Mouse (Mus musculus) heart, postnatal 0 days (tissue): ENCODE results near the gene Tmem18. TPM values are rescaled to one million over a fixed set of nuclear protein-coding genes. Genes with fewer than 3 reads are reported as not detected.

Source experiments
- ATAC-seq: fragments of 200-750 bp; cut with Nextera tagmentation; 2 replicates; pipeline ENCODE4 v1.8.0; 2017; ENCODE audit warnings: low read depth, moderate number of reproducible peaks, moderate library complexity; ENCODE audit not compliant: insufficient read depth
- DNase-seq: peaks from one replicate; pipeline ENCODE4 v3.0.0-alpha.2; 2016; ENCODE audit warnings: low spot score
- H3K27ac ChIP-seq: fragments of 300-500 bp; sonication (generic); 2 replicates; pipeline ENCODE4 v1.5.1; 2014; ENCODE audit warnings: low read depth, mild to moderate bottlenecking
- H3K27me3 ChIP-seq: fragments of 300-500 bp; sonication (generic); 2 replicates; pipeline ENCODE4 v1.6.1; 2014; ENCODE audit warnings: low read length, mixed read lengths; ENCODE audit not compliant: control insufficient read depth, insufficient read depth
- H3K36me3 ChIP-seq: fragments of 300-500 bp; sonication (generic); replicated peaks from 2 replicates; pipeline ENCODE4 v1.6.1; 2014; ENCODE audit warnings: low read length, mixed read lengths; ENCODE audit not compliant: control insufficient read depth, insufficient read depth
- H3K4me1 ChIP-seq: fragments of 300-500 bp; sonication (generic); 2 replicates; pipeline ENCODE4 v1.6.1; 2014; ENCODE audit warnings: antibody characterized with exemption; ENCODE audit not compliant: control insufficient read depth, insufficient read depth
- H3K4me2 ChIP-seq: fragments of 300-500 bp; sonication (generic); 2 replicates; pipeline ENCODE4 v1.6.1; 2014; ENCODE audit warnings: low read depth, mild to moderate bottlenecking, low read length, moderate library complexity
- H3K4me3 ChIP-seq: fragments of 300-500 bp; sonication (generic); 2 replicates; pipeline ENCODE4 v1.5.1; 2014; ENCODE audit warnings: low read depth, low read length
- H3K9ac ChIP-seq: fragments of 300-500 bp; sonication (generic); replicated peaks from 2 replicates; pipeline ENCODE4 v1.6.1; 2014; ENCODE audit warnings: low read depth, low read length, mixed read lengths
- H3K9me3 ChIP-seq: fragments of 300-500 bp; sonication (generic); replicated peaks from 2 replicates; pipeline ENCODE4 v1.6.1; 2016; ENCODE audit warnings: low read length; ENCODE audit not compliant: control insufficient read depth
- CTCF ChIP-seq: IDR thresholded peaks from 2 replicates; pipeline ENCODE4 v1.5.1; 2016; ENCODE audit warnings: antibody characterized with exemption, control low read depth, low read depth
- EP300 ChIP-seq: IDR thresholded peaks from 2 replicates; pipeline ENCODE4 v1.6.1; 2016; ENCODE audit warnings: antibody characterized with exemption, low read depth
- WGBS: fragments of 180-500 bp; shearing (Covaris S2); extraction: QIAGEN DNeasy Blood & Tissue Kit; methylation state at CpG from one replicate; pipeline ENCODE4 v1.1.7; 2014; 5-methylcytosine and 5-hydroxymethylcytosine counted together
- polyA plus RNA-seq: library from polyadenylated mRNA; unstranded; fragments of >200 nt; fragmentation: Nextera tagmentation; extraction: Ambion mirVana; gene quantifications from 2 replicates; pipeline ENCODE4 v1.2.1, GENCODE M21; 2015
- total RNA-seq: library from RNA; depleted of rRNA; stranded (reverse); fragments of >200 nt; gene quantifications from 2 replicates; pipeline ENCODE4 v1.2.3, GENCODE M21; 2014; ENCODE audit warnings: low replicate concordance

Gene Tmem18
- total and polyA plus RNA-seq, 2 experiments from 2014 or later = 10.3 to 12.0 TPM

DNA sequence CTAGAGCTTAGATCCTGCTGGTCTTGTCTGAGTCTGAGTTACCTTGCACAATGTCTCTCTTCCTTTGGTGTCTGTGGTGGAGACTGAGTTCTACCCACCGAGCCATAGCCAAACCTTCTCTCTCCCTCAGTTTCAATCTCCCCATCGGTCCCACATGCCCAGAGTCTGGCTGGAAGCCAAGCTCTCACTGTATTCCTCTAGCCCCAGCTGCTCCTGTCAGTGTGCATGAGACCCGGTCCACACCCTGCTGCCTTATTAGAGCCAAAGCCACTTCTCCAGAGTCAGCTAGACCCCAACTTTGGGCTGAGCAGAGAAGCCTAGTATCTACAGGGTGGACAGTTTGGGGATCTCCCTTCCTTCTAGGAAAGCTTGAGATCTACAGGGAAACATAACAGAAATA, 14.7 kb downstream of the Tmem18 start:
- no peaks in the 10 kb centered on the region for H3K27me3 ChIP-seq
- H3K4me2 ChIP-seq = no peak overlapping the region
- H3K36me3 ChIP-seq = no peaks in the 10 kb centered on the region
- no peaks in the 10 kb centered on the region for H3K4me1 ChIP-seq
- H3K9ac ChIP-seq = no peak overlapping the region
- H3K27ac ChIP-seq = no peak overlapping the region
- no peak overlapping the region for H3K4me3 ChIP-seq
- no peak for TF ChIP-seq EP300
- TF ChIP-seq CTCF = no peak
- 42% methylated on average over 3 of the region's 3 CpGs for WGBS
- ATAC-seq (no peak), DNase-seq (no peak)
- H3K9me3 ChIP-seq = no peaks in the 10 kb centered on the region

DNA sequence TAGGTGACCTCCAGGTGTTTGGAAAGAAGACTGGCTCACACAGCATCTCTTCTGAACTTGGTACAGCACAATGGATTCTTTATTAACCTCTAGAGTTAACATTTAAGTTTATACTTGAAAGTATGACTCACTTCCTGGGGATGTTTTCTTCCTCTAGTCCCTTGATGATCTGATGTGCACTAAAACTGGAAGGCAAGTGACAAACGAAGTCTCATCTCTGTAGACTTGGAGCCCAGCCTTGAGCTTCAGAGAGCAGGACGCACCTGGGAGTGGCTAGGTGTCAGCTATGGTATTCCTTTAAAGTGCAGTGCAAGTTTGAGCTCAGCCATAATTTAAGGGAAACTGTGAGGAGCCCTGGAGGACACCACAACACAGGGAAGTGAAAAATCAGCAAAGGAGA, 15.2 kb downstream of the Tmem18 start:
- Histone ChIP-seq H3K4me3 (no peak overlapping the region), H3K9ac (no peak overlapping the region), H3K4me2 (no peak overlapping the region), H3K27ac (no peak overlapping the region), H3K27me3 (no peaks in the 10 kb centered on the region), H3K36me3 (no peaks in the 10 kb centered on the region), H3K9me3 (no peaks in the 10 kb centered on the region), H3K4me1 (no peaks in the 10 kb centered on the region)
- WGBS = 48% methylated on average over 2 of the region's 2 CpGs
- no peak for TF ChIP-seq CTCF
- TF ChIP-seq EP300 = no peak
- ATAC-seq (no peak), DNase-seq (no peak)

DNA sequence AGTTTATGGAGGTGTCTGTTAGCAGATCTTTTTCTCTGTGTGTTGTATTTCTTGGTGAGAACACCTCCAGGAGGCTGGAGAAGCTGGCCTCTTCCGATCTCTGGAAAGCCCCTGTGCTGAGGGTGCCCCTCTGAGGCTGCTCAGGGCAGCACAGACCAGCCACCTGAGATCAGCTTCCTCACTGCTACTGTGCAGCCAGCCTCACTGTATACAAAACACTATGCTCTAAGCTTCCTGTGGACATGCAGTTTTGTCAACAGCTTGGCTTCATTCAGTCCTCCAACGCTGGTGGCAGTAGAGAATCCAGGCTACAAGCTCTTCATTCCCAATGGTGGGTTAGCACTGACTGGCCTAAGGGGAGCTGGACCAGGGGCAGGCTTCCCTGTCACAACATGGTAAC, 15.8 kb downstream of the Tmem18 start:
- Histone ChIP-seq H3K27me3 (no peaks in the 10 kb centered on the region), H3K4me2 (no peak overlapping the region), H3K9ac (no peak overlapping the region), H3K27ac (no peak overlapping the region), H3K36me3 (no peaks in the 10 kb centered on the region), H3K4me3 (no peak overlapping the region), H3K4me1 (no peaks in the 10 kb centered on the region), H3K9me3 (no peaks in the 10 kb centered on the region)
- DNase-seq (no peak), ATAC-seq (no peak)
- 74% methylated on average over 2 of the region's 2 CpGs for WGBS
- no peak for TF ChIP-seq CTCF
- TF ChIP-seq EP300 = no peak

DNA sequence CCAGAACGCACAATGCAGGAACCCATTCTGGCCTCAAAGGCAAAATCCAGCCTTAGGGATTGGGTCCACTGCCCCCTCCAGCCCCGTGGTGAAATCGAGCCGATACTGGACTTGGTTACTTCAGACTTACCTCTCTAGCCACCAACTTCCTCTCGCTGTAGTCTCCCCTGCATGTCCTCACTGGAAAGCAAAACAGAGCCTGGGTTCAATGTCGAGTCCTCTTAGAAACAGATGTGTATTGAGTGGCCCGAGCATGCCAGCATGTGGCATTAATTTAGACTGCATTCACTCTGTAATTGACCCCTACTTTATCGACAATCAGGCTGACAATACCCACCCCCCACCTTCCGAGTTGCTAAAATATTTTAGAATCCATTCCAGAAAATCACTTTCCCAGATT, 19.8 kb downstream of the Tmem18 start:
- DNase-seq (no peak), ATAC-seq (no peak)
- Histone ChIP-seq H3K4me1 (no peaks in the 10 kb centered on the region), H3K27me3 (no peaks in the 10 kb centered on the region), H3K9me3 (no peaks in the 10 kb centered on the region), H3K27ac (no peak overlapping the region), H3K4me2 (no peak overlapping the region), H3K9ac (no peak overlapping the region), H3K4me3 (no peak overlapping the region), H3K36me3 (no peaks in the 10 kb centered on the region)
- WGBS = 63% methylated on average over 9 of the region's 9 CpGs
- TF ChIP-seq EP300 = no peak
- no peak for TF ChIP-seq CTCF

DNA sequence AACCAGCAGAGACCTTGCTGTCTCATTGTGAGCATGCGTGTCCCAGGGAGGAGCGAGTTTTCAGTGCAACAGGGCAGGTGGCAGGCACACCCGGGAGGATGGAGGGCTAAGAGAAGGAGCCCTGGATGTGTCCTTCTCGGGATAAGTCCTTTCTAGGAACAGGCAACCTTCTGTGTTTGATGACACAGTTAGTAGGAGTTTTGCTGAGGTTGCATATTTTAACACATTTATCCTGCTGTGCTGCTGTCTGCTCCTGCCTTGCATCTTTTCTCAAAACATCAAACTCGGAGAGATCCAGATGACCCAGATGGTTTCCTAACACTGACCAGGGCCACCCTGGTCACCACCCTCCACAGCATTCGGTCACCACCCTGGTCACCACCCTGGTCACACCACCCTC, 20.6 kb downstream of the Tmem18 start:
- Histone ChIP-seq H3K27ac (no peak overlapping the region), H3K9me3 (no peaks in the 10 kb centered on the region), H3K27me3 (no peaks in the 10 kb centered on the region), H3K4me3 (no peak overlapping the region), H3K36me3 (no peaks in the 10 kb centered on the region), H3K9ac (no peak overlapping the region), H3K4me2 (no peak overlapping the region), H3K4me1 (no peaks in the 10 kb centered on the region)
- TF ChIP-seq CTCF = no peak
- TF ChIP-seq EP300 = no peak
- DNase-seq (no peak), ATAC-seq (no peak)
- WGBS = 71% methylated on average over 6 of the region's 6 CpGs

DNA sequence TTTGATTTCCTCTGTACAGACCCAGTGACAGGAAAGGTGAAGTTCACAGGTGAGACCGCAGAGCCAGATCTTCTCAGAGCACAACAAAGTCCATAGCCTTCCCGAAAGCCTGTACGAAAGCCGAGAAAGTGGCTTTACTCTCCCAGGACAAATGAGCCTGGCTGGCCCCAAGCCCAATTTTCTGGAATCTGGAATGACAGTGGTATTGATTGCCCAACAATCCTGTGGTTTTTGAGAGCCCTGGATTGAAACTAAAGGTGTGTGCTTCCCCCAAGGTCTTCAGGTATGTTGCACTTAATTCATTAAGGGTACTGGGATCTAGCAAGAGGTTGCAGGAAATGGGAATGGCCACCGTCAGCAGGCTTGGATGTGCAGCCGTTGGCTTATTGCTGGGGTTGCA, 21.7 kb downstream of the Tmem18 start:
- no peak for ATAC-seq
- no peak overlapping the region for H3K27ac ChIP-seq
- H3K4me2 ChIP-seq = no peak overlapping the region
- DNase-seq = no peak
- 85% methylated on average over 6 of the region's 6 CpGs for WGBS
- no peaks in the 10 kb centered on the region for H3K27me3 ChIP-seq
- H3K36me3 ChIP-seq = no peaks in the 10 kb centered on the region
- H3K9me3 ChIP-seq = no peaks in the 10 kb centered on the region
- H3K4me3 ChIP-seq = no peak overlapping the region
- no peaks in the 10 kb centered on the region for H3K4me1 ChIP-seq
- H3K9ac ChIP-seq = no peak overlapping the region
- TF ChIP-seq CTCF (no peak), EP300 (no peak)
